Mouse (Mus musculus): ENCODE data around the gene Ssbp4. TPM values are rescaled to one million over a fixed set of nuclear protein-coding genes. Genes with fewer than 3 reads are reported as not detected.

Ssbp4 gene
- polyA plus RNA-seq, 1 experiment: 228 TPM

- no peak for TF ChIP-seq CTCF (IDR thresholded peaks at IDR 0.05; ENCODE audit: insufficient read depth, low read length)
- no peak for TF ChIP-seq POLR2A (IDR thresholded peaks at IDR 0.05; ENCODE audit: borderline replicate concordance, extremely low read depth, low read depth, low read length)
- no peak for DNase-seq
- Histone ChIP-seq H3K4me3 (replicated peaks; ENCODE audit: extremely low read depth, low read depth, low read length) (no peak overlapping the region), H3K4me1 (ENCODE audit: control insufficient read depth, insufficient read depth, low read length) (peaks cover 36% of the 10 kb centered on the region)
Observed at GRCm38 (mm10) chr8:70553740-70554139, 54.9 kb downstream of the Ssbp4 start.

DNA sequence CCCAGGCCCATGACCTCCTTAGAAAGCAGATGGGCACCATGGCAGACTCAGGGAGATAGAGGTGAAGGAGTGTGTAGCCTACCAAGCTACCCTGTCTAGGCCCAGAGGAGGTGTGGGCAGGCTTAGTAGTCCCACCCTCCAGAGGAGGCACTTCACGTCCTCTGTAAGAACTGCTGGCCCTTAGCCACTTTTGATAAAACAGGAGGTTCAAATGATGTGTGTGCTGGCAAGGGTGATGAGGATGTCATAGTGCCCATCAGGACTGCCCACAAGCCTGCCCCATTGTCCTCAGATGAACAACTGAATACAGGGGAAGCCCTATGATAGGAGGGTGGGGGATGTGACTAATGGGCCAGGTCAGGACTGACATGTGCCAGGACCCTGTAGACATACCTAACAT lies 55.8 kb downstream of the Ssbp4 start:
- no peak for DNase-seq
- no peak for TF ChIP-seq CTCF (IDR thresholded peaks at IDR 0.05; ENCODE audit: insufficient read depth, low read length)
- no peak for TF ChIP-seq POLR2A (IDR thresholded peaks at IDR 0.05; ENCODE audit: borderline replicate concordance, extremely low read depth, low read depth, low read length)

GRCm38 (mm10) chr8:70551558-70552161 lies 57.0 kb downstream of the Ssbp4 start:
- no peak for DNase-seq
- TF ChIP-seq POLR2A (IDR thresholded peaks at IDR 0.05; ENCODE audit: borderline replicate concordance, extremely low read depth, low read depth, low read length) (no peak), CTCF (IDR thresholded peaks at IDR 0.05; ENCODE audit: insufficient read depth, low read length) (no peak)
- Histone ChIP-seq H3K4me1 (ENCODE audit: control insufficient read depth, insufficient read depth, low read length) (peaks cover 35% of the 10 kb centered on the region), H3K4me3 (replicated peaks; ENCODE audit: extremely low read depth, low read depth, low read length) (no peak overlapping the region)
- 16% methylated on average over 3 of the region's 3 CpGs for WGBS

More for the DNA sequence above, 55.8 kb downstream of the Ssbp4 start:
- 21% methylated on average over 1 of the region's 1 CpGs for WGBS
- Histone ChIP-seq H3K4me3 (replicated peaks; ENCODE audit: extremely low read depth, low read depth, low read length) (no peak overlapping the region), H3K4me1 (ENCODE audit: control insufficient read depth, insufficient read depth, low read length) (peaks cover 35% of the 10 kb centered on the region)

- TF ChIP-seq POLR2A (IDR thresholded peaks at IDR 0.05; ENCODE audit: borderline replicate concordance, extremely low read depth, low read depth, low read length): no peak
- no peak for TF ChIP-seq CTCF (IDR thresholded peaks at IDR 0.05; ENCODE audit: insufficient read depth, low read length)
- H3K4me3 ChIP-seq (replicated peaks; ENCODE audit: extremely low read depth, low read depth, low read length): no peak overlapping the region
- no peak for DNase-seq
- 86% methylated on average over 10 of the region's 10 CpGs for WGBS
- H3K4me1 ChIP-seq (ENCODE audit: control insufficient read depth, insufficient read depth, low read length): peaks cover 40% of the 10 kb centered on the region
Observed at GRCm38 (mm10) chr8:70549412-70550184, 59.1 kb downstream of the Ssbp4 start.

GRCm38 (mm10) chr8:70547762-70548161 lies 60.9 kb downstream of the Ssbp4 start:
- TF ChIP-seq CTCF (IDR thresholded peaks at IDR 0.05; ENCODE audit: insufficient read depth, low read length): no peak
- TF ChIP-seq POLR2A (IDR thresholded peaks at IDR 0.05; ENCODE audit: borderline replicate concordance, extremely low read depth, low read depth, low read length): no peak
- peaks cover 35% of the 10 kb centered on the region for H3K4me1 ChIP-seq (ENCODE audit: control insufficient read depth, insufficient read depth, low read length)
- WGBS: 79% methylated on average over 6 of the region's 6 CpGs
- no peak overlapping the region for H3K4me3 ChIP-seq (replicated peaks; ENCODE audit: extremely low read depth, low read depth, low read length)
- DNase-seq: no peak

Other genes with a start within 250 kb of the Ssbp4 start
- 0.51 and 1.3 TPM in 2 replicates for gene Comp, start 235.3 kb downstream of the Ssbp4 start, polyA plus RNA-seq (2012; rRNA removed)
- 18.7 and 20.4 TPM in 2 replicates for gene Crtc1, start 169.3 kb downstream of the Ssbp4 start, polyA plus RNA-seq (2012; rRNA removed)
- gene Klhl26, start 131.9 kb downstream of the Ssbp4 start, polyA plus RNA-seq (2012; rRNA removed): 51.3 and 57.2 TPM in 2 replicates
- 10.5 and 12.2 TPM in 2 replicates for gene Tmem59l, start 121.5 kb downstream of the Ssbp4 start, polyA plus RNA-seq (2012; rRNA removed)
- gene Crlf1, start 115.7 kb downstream of the Ssbp4 start, polyA plus RNA-seq (2012; rRNA removed): 27.7 and 34.3 TPM in 2 replicates
- 145 and 178 TPM in 2 replicates for gene Rex1bd, start 102.1 kb downstream of the Ssbp4 start, polyA plus RNA-seq (2012; rRNA removed)
- gene Uba52, start 98.1 kb downstream of the Ssbp4 start, polyA plus RNA-seq (2012; rRNA removed): 370 and 371 TPM in 2 replicates
- 361 and 369 TPM in 2 replicates for gene Fkbp8, start 81.1 kb downstream of the Ssbp4 start, polyA plus RNA-seq (2012; rRNA removed)
- 48.7 and 54.6 TPM in 2 replicates for gene Kxd1, start 80.9 kb downstream of the Ssbp4 start, polyA plus RNA-seq (2012; rRNA removed)
- gene Ell, start 69.4 kb downstream of the Ssbp4 start, polyA plus RNA-seq (2012; rRNA removed): 29.6 and 32.9 TPM in 2 replicates
- 102 and 112 TPM in 2 replicates for gene Isyna1, start 14.5 kb downstream of the Ssbp4 start, polyA plus RNA-seq (2012; rRNA removed)
- 10.4 and 10.5 TPM in 2 replicates for gene Lrrc25, start 7.3 kb upstream of the Ssbp4 start, polyA plus RNA-seq (2012; rRNA removed)
- 5.4 and 6.6 TPM in 2 replicates for gene Gdf15, start 23.6 kb upstream of the Ssbp4 start, polyA plus RNA-seq (2012; rRNA removed)
- gene Pgpep1, start 51.5 kb upstream of the Ssbp4 start, polyA plus RNA-seq (2012; rRNA removed): 32.2 and 33.7 TPM in 2 replicates
- 75.2 and 76.3 TPM in 2 replicates for gene Lsm4, start 64.4 kb upstream of the Ssbp4 start, polyA plus RNA-seq (2012; rRNA removed)
- gene Jund, start 90.1 kb upstream of the Ssbp4 start, polyA plus RNA-seq (2012; rRNA removed): 378 and 717 TPM in 2 replicates
- gene Iqcn, start 94.6 kb upstream of the Ssbp4 start, polyA plus RNA-seq (2012; rRNA removed): 0.03 TPM in 1 of 2 replicates, not detected in the other
- 0.43 and 1.2 TPM in 2 replicates for gene Gm3336, start 109.7 kb upstream of the Ssbp4 start, polyA plus RNA-seq (2012; rRNA removed)
- gene Pde4c, start 114.8 kb upstream of the Ssbp4 start, polyA plus RNA-seq (2012; rRNA removed): 4.1 and 5.5 TPM in 2 replicates
- gene Rab3a, start 145.8 kb upstream of the Ssbp4 start, polyA plus RNA-seq (2012; rRNA removed): 46.4 and 53.4 TPM in 2 replicates
- gene Mpv17l2, start 152.1 kb upstream of the Ssbp4 start, polyA plus RNA-seq (2012; rRNA removed): 61.6 and 80.0 TPM in 2 replicates
- 112 and 119 TPM in 2 replicates for gene Pik3r2, start 167.8 kb upstream of the Ssbp4 start, polyA plus RNA-seq (2012; rRNA removed)
- gene Mast3, start 196.2 kb upstream of the Ssbp4 start, polyA plus RNA-seq (2012; rRNA removed): 84.2 and 87.0 TPM in 2 replicates
- gene Il12rb1, start 199.6 kb upstream of the Ssbp4 start, polyA plus RNA-seq (2012; rRNA removed): 0.86 and 1.5 TPM in 2 replicates
- 50.3 and 78.3 TPM in 2 replicates for gene Arrdc2, start 230.8 kb upstream of the Ssbp4 start, polyA plus RNA-seq (2012; rRNA removed)